Mouse (Mus musculus): ENCODE measurements around the gene Hjurp.

Gene Hjurp

DNA sequence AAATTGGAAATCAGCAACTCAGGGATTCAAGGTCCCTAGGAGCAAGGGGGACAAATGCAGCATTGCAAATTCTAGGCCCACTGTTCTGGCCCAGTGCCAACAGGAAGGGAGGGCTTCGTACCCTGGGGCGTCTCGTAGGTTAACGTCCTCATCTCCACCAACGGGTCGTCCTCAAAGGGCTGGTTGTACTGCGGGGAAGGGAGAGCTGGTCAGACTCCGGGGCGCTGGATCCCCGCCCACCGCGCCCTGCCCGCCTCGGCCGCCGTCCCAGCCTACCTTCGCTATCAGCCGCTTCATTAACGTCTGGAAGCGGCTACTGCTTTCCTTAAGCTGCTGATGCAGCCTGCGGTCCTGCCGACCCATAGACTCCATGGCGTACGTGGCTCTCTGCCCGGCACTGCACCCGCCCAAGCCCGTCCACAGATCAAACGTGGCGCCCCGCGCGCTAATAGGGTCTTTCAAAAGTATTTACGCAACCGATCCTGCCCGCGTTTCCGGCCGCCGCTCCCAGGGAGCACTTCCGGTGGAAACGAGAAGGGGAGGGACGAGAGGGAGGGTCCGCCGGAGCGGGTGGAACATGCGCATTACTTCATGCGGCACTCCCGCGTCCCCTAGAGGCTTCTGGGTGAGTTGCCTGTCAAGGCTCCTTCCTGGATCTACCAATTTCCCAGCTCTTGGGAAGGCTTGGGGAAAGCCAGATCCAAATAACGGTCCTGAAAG, at the start of gene Hjurp, which contains the start of gene Trpm8:
TSS of gene Hjurp (minus strand) at position 536 of the 720 bp plus-strand sequence.
TSS of gene Trpm8 (plus strand) at position 564 of the 720 bp plus-strand sequence.
- peak; percentile 100 for DNase-seq

DNA sequence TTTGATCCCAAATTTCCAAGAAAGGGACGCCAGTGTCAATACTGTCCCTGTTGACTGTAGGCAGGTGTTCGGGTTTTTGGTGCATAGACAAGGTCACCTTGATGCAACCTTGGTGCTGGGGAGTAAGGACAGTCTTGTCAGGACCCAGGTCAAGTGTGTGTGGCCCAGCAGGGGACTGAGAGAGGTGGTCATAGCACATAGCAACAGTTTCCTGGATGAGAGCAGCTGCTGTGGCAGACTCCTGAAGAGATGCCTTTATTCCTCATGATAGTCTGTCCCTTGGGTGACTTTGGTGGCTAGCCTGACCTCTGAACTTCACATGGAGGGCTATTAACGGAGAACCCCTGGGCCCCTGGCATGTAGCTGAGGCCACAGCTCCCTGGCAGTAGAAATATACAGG, 45.7 kb upstream of the Hjurp start:
- DNase-seq: no peak

DNA sequence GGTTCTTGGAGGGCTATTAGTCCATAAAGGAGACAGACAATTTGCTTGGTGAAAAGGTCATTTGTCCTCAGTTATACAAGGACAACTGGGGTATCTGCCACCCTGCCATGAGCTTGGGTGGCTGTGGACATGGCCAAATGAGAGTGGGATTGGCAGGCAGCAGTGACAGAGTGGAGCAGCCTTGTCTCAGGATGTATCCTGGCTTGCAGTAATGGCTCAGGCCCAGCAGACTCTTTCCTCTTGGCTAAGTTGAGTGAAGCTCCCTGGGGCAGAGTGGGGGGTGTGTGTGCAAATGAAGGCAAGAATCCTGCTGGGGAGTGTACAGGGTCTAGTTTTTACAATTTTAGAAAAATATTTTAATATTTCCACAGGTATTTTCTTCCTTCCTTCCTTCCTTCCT, 44.7 kb upstream of the Hjurp start:
- DNase-seq: no peak

DNA sequence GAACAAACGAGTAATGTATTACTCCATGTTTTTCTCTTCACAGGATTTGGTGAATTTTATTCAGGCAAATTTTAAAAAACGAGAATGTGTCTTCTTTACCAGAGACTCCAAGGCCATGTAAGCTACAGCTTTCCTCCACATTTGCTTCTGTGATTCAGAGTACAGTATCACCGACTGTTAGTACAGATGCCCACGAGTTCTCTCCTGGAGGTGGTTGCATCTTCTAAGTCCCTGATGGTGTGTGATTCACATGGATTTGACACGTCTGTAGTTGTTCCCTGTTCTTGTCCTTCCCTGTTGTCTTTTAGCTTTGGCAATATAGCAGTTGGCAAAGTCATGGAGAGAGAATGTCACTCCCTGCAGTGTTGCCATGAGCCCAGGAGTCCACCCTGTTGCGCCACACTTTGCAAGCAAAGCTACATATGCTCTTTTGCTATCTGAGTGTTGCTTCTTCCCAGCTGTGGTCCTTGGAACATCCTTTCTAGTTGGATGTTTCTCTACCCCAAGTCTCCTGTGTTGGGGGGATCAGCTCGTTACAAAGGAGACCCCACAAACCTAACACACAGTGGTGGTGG, 43.5 kb upstream of the Hjurp start:
- no peak for DNase-seq

DNA sequence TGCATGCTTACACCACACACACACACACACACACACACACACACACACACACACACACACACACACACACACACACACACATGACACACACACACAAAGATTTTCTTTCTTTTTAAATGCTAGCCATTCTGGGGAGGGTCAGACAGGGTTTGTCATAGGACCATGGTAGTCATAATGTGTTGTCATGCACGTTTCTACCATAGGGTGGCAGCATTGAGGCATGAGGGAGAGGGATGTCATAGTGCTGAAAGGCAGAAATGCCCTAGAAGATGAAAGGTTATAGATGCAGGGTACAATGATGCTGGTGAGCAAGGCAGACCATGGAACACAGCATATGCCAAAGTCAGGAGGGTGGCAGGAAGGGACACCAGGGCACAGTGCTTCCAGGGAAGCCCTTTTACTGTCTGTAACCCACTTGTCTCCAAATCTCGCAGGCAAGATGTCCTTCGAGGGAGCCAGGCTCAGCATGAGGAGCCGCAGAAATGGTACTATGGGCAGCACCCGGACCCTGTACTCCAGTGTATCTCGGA, 41.2 kb upstream of the Hjurp start:
- peak in 1 of 2 experiments; percentile 71 for DNase-seq

DNA sequence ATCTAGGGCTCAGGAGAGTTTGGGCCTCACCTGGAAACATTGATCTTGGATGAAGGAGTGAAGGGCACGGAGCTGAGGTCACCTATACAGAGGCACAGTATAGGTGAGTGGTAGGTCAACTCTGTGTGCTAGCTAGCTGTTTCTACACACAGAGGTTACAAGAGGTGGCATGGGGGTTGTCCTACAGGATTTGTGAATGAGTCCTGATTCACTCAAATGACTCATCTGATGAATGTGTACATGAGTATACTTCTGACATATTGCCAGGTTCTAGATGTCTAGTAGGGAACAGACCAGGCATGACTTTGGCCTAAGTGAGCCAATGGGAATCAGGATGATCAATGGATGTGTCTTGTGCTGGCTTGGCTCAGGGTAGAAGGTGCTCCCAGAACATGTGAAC, 39.8 kb upstream of the Hjurp start:
- DNase-seq: no peak

DNA sequence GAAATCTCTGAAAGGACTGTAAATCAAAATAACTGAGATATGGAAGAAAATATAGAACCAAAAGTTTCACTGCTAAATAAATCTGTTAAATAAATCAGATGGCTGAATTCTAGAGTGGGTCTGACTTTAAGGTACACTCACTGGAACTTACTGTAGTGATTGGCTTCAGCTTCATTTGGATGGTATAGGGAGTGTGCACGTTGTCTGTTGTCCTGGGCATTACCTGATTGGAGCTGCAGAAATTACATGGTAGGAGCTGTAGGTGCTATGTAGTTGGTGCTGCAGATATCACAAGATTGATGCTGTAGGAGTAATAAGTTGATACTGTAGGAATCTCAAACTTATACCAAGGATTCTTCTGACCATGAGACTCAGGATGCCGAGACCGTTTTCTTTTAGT, 32.9 kb upstream of the Hjurp start:
- DNase-seq: no peak

DNA sequence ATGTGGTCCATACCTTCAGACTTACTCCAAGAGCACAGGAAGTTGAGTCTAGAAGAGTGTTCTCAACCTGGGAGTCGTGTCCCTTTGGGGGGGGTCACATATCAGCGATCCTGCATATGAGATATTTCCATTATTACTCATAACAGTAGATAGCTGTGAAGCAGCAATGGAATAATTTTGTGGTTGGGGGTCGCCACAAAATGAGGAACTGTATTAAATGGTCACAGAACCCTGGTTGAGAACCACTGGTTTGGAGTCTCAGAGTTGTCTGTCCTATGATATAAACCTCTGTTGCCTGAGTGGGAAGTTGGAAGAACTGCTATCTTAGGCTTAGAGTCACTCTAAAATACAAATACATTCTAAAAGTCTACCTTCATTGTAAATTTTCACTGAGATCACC, 32.5 kb upstream of the Hjurp start:
- no peak for DNase-seq

DNA sequence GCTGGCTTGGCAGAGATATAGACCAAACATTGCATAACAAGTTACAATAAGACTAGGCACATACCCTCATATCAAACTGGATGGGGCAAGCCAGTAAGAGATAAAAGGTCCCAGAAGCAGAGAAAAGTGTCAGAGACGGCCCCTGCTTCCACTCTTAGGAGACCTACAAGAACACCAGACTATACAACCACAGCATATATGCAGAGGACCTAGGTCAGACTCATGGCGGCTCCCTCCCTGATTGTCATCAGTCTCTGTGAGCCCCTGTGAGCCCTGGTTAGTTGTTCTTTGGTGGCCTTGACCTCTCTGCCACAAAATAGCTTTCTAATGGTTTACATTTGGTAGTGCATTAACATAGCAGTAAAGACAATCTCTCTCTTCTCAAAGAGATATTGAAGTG, 31.6 kb upstream of the Hjurp start:
- no peak for DNase-seq

DNA sequence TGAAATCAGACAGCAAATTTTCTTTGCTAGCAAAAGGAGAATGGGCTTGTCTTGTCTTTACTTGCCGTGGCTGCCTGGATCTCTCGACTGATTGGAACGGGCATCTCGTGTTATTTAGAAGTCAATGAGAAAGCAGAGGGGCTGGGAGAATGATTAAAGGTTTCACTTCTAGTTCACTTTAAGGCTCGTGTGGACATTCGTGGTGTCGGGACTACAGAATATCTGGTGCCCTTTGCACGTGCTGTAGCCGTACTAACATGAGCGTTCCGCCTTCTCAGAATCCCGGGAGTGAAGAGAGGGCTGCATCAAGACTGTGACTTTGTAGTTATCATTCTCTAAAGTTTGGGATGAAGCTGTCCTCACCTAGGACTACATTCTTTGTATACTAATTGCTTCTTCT, 29.7 kb upstream of the Hjurp start:
- DNase-seq: no peak

DNA sequence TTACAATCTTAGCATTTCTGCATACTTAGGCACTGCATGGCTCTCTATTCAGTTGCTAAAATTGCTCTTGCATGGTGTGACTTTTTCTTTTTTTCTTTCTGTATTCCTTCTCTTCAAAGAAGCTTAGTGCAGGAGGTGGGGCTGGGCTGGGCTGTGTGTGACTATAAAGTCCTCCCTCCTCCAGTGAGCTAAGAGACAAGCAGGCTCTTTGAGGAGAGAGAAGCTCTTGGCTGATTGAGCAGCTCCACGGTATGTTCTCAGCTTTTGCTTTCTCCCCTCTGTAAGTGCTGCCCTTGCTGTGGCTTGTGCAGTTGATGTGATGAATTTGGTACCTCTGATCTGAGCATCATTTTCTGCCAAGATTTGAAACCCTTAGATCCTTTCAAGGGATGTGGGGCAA, 29.1 kb upstream of the Hjurp start:
- DNase-seq: no peak

DNA sequence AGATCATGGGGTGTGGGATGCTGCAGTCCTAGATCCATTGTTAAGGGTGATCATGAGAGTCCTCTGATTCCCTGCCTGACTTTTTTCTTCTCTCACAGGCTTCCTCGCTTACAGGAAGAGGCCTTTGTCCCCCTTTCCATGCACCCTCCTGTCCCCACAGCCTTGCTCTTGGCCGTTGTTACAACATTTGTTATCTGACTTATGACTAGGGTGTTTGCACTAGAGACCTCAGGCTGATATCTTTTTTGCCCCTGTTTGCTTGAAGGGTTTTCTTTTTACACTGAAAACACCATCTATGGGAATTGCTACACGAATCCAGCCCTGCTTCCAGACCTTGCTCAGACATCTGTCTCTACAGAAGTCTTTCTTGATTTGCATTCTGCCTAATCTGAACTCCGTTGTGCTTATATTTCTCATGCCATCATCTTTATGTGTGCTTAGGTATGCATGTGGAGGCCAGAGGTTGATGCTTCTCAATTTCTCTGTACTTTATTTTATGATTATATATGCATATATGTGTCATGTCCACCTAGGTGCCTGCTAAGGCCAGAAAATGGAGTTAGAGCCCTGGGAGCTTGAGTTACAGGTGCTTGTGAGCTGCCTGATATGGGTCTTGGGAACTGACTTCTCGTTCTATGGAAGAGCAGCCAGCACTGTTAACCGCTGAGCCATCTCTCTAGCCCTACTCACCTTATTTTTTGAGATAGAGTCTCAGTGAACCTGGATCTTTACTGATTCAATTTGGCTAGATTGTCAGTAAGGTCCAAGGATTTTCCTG, 27.8 kb upstream of the Hjurp start:
- no peak for DNase-seq

DNA sequence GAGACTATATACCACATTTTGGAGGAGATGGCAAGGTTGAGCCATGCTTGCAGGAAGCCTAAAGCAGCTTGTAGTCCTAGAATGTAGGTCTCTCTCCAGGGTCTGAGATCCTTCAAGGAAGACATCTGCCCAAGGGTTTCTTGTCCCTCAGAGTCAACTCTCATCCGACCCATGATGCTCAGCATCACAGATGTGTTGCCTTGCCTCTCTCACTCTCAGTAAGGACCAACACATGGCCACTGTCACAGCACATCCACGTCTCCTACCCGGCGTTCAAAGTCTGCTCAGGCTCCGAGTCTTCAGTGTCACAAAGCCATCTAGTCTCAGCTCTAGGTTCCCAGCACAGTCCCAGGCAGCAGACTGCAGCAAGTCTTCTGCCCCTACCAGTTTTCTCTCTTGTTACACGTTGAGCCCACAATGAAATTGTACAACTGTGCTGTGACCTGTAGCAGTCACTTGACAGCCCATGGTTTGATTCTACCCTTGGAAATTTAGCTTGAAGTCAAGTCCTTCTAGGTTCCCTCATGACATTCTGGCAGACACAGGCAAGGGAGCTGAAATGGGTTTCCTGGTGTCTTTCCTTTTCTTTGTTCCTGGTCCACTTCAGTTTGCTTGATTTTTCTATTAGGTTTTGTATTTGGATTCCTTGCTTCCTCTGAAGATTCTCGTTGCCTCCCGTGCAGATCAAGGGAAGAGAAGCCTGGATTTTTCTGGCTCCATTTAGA, 27.0 kb upstream of the Hjurp start:
- DNase-seq: no peak

DNA sequence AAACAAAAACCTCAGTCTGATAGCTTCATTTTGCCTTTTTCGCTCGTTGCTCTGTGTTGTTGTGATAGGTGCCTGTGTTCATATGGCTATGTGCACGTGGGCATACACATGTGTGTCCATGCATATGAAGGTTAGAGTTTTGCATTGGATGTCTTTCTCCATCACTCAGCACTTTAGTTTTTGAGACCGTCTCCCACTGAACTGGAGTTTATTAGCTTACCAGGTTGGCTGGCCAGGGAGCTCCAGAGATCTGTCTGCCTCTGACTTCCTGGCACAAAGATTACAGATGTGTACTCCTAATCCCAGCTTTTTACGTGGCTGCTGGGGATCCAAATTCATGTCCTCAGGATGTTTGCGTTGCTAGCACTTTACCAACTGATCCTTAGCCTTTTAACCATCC, 26.3 kb upstream of the Hjurp start:
- no peak for DNase-seq

DNA sequence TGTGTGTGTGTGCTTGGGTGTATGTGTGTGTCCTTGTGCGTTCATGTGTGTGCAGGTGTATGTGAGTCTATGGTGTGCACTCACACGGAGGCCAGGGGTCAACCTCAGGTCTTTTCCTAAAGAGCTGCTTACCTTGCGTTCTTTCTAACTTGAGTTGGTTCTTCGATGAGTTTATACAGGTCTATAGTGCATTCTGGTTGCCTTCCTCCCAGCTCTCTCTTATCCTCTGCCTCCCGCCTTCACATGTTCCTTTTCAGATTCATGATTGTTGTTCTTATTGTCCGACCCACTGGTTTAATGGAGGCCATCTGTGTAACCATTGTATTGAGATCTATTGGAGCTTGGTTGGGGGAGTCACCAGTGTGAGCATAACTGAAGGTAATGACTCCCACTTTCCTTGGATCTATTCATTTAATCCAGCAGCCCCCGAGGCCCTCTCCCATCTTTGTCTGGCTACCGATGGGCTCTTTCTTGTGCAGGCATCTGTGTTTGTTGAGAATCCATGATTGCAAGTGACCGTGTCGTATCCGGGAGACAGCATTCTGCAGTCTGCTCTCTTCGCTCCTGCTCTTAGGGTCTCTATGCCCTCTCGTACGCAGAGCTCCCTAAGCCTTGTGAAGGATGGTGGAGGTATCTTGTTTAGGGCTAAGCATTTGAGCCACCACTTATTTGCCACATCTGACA, 24.8 kb upstream of the Hjurp start:
- no peak for DNase-seq

DNA sequence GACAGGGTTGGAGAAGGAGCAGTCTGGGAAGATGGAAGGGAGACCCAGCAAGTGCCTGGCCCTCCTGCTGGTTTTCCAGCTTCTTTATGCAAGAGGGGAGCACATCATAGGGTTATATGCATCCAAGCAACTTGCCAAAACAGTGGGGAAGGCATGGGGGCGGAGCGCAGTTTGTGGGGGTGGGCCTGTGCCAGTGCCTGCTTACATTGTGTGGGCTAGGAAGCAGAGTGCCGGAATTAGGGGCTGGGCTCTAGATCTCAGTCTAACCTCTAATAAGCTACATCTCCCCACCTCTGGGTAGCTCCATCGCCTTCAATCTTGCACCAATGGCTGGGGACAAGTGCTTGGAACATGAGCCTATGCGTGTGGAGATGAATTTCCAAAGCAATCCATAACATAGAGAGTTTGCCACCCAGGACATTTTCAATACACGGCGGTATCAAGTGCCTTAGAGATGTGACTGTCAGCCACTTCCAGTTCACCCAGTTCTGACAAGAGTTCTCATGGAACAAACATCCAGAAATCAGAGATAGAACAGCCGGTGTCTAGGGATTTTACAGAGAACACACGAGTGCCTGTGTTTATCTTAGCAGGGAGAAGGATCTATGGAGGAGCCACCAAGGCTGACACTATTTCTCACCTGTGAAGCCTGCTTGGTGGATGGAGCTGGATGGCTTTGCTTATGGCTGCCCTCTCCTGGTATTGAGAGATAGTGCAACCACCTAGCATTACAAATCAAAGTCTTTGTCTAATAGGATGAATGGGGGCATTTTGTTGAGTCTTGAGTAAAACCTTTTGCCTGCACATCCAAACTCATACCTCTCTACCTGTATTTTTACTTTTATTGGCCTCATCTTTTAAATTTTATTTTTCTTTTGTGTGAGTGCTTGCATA, 23.9 kb upstream of the Hjurp start:
- no peak for DNase-seq

DNA sequence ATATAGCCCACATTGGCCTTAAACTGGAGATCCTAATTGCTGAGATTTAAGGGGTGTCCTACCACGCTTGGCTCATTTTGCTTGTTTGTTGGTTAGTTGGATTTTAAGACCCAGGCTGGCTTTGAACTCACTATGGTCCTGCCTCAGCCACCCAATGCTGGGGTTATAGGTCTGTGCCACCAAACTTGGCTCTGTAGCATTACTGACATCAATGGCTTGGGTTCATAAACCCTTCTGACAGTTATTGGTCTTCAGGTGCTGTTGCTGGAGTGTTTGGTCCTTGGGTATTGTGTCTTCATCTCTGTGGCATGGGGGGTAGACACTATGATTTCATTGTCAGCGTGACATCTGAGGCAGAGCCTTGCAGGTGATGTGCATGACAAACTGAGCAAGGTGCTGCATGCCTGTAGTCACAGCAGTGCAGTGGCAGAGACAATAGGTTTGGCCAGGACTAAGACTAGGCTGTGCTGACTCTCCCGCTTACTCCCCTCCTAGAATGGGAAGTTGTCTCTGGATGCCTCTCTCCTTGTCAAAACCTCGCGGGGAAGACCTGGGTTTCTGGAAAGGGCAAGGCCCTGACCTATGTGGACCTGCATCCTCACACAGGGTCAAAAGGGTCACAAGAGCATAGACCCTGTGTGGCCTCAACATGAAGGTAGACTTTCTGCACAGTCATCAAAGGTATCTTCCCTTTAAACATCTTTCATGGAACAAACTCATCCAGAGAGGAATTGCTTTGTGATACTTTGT, 23.0 kb upstream of the Hjurp start:
- DNase-seq: no peak

DNA sequence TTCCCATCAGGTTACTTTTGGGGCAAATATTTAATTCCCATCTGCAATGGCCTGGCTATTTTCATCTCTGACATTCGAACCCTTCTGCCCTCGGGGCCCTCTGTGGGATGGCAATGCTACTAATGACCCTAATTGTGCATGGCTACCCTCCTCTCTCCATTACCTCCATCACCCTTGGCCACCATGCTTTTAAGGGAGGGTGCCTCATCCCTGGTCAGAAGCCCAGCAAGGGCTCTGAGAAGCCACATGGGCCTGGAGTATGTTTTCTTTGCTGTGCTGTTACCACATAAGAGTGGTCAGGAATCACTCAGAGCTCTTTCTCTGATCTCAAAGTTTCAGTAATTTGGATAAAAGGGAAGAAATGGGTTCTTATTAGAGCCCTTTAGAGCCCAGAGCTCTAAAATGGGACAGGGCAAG, 22.1 kb upstream of the Hjurp start:
- DNase-seq: no peak

DNA sequence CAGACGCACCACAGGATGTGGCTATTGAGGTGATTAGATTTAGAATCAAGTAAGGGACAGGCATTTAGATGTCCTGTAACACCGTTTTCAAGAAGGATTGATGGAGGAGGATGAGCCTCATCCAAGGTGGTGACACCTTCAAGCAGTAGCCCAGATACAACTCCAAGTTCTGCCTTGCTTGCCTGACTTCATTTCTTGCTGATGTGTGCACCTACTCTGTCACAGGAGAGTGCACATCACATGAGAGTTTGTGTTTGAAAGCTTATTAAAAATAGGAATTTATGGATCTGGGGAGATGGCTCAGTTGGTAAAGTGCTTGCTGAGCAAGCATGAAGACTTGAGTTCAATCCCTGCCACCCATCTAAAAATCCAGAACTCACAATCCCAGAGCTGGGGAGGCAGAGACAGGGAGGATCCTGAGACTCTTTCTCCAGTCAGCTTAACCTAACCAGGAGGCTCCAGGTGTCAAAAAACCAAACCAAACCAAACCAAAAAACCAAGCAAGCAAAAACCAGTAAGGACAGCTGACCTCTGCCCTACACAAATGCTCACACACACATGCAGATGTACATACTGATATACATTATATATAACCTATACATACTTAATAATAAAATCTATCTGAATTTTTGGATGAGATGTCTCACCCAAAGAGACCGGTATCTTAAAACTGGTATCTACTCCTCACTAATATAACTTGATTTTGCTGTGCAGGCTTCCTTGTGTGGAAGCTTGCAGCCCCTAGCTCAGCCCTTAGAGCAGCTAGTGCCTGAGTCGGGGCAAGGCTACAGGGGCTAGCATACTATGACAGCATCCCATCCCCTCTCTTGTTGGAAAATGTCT, 21.5 kb upstream of the Hjurp start:
- DNase-seq: no peak
